Mouse (Mus musculus): ENCODE results near the gene Clec4n.
"Not testable (repeated sequence)": the region's sequence is repeated elsewhere in the genome, so short reads cannot be mapped to it uniquely, and the experiment has no call there.

Clec4n gene

GRCm38 (mm10) chr6:123292751-123293400 is 63.2 kb downstream of the Clec4n start:
- DNase-seq (ENCODE audit: low spot score): no peak

- not testable (repeated sequence) for DNase-seq (ENCODE audit: low spot score)
Observed at GRCm38 (mm10) chr6:123293509-123293908, 63.9 kb downstream of the Clec4n start.
